Mouse (Mus musculus): ENCODE data around the gene 1700010B08Rik. TPM values are rescaled to one million over a fixed set of nuclear protein-coding genes. Genes with fewer than 3 reads are reported as not detected.

1700010B08Rik gene
- polyA plus RNA-seq, 1 experiment from 2014 or later = not detected

DNA sequence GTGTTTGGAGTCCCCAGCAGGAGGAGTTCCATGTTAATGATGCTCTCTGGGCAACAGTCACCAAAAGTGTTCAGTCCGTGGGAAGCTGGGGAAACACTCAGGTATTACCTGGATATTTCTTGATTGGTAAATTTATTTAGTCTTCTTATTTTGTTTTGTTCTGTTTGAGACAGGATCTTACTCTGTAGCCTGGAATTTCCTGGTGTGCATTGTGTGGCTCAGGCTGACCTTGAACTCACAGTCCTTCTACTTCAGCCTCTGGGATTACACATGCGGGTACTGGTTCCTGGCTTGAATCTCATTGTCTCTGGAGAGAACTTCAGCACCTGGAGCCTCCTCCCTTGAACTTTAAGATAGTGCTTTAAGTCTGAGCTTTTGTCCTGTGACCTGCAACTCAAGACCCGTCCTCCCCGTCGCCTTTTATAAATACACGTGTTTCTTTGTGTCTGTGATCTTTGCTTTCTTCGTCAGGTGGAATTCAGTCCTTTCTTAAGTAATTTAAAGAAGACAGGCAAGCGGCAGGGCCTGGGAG lies 38.5 kb downstream of the 1700010B08Rik start:
- ATAC-seq (no peak), DNase-seq (no peak)
- Histone ChIP-seq H3K27me3 (ENCODE audit: insufficient read depth, low read length) (no peaks in the 10 kb centered on the region), H3K9ac (replicated peaks) (no peak overlapping the region), H3K4me2 (ENCODE audit: low read depth, low read length) (no peak overlapping the region), H3K4me3 (ENCODE audit: low read depth, low read length) (no peak overlapping the region), H3K36me3 (replicated peaks; ENCODE audit: insufficient read depth, low read length) (peaks cover 3% of the 10 kb centered on the region; the same call in 1 of the 2 replicates), H3K9me3 (ENCODE audit: low read length) (no peaks in the 10 kb centered on the region), H3K4me1 (ENCODE audit: insufficient read depth) (no peaks in the 10 kb centered on the region; the same call in 1 of the 2 replicates), H3K27ac (ENCODE audit: low read depth) (no peak overlapping the region)
- TF ChIP-seq CTCF (IDR thresholded peaks at IDR 0.05; ENCODE audit: low read depth) = no peak
- TF ChIP-seq EP300 (IDR thresholded peaks at IDR 0.05; ENCODE audit: low read depth) = no peak
- WGBS (ENCODE audit: insufficient replicate concordance) = 74% methylated on average over 8 of the region's 8 CpGs

DNA sequence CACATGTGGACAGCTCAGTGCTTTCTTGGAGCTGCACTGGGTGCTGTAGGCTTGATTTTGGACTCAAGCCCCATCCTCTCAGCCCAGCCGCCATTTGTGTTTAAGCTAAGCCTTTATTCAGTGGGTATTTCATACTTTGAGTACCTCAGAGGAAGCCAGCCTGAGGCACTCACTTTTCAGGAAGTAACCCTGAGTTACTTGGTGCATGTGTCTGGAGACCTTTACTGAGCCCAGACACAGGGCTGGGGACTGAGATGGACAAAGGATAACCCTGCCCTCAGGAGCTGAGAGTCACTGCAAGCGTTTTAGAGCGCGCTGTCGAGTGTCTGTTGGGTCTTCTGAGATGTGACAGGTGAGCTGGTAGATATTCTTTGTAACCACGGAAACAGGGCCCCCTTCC lies 41.4 kb downstream of the 1700010B08Rik start:
- no peak overlapping the region for H3K4me3 ChIP-seq (ENCODE audit: low read depth, low read length)
- no peaks in the 10 kb centered on the region for H3K27me3 ChIP-seq (ENCODE audit: insufficient read depth, low read length)
- no peak overlapping the region for H3K9ac ChIP-seq (replicated peaks)
- no peak for TF ChIP-seq EP300 (IDR thresholded peaks at IDR 0.05; ENCODE audit: low read depth)
- TF ChIP-seq CTCF (IDR thresholded peaks at IDR 0.05; ENCODE audit: low read depth) = no peak
- H3K36me3 ChIP-seq (replicated peaks; ENCODE audit: insufficient read depth, low read length) = peaks cover 7% of the 10 kb centered on the region
- H3K4me1 ChIP-seq (ENCODE audit: insufficient read depth) = no peaks in the 10 kb centered on the region; the same call in 1 of the 2 replicates
- no peaks in the 10 kb centered on the region for H3K9me3 ChIP-seq (ENCODE audit: low read length)
- DNase-seq (no peak), ATAC-seq (no peak)
- H3K27ac ChIP-seq (ENCODE audit: low read depth) = no peak overlapping the region
- WGBS (ENCODE audit: insufficient replicate concordance) = 79% methylated on average over 6 of the region's 6 CpGs
- H3K4me2 ChIP-seq (ENCODE audit: low read depth, low read length) = no peak overlapping the region

DNA sequence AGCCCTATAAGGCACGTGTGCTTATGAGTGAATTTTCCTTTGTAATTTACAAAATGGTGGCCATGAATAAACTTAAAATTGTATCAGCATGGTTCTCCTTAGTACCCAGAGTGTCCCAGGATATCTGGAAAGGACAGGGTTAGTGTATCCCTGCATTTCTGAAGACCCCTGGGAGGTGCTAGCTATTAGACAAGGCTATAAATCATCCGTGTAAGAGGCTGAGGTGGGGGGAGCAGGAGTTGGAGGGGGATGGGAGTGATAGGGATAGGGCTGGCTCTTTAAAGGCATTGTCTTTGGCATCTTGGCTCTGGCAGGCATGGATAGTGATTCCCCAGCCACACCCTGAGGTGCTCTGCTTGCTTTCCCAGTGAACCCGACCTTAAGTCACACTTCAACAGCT lies 45.4 kb downstream of the 1700010B08Rik start:
- Histone ChIP-seq H3K27me3 (ENCODE audit: insufficient read depth, low read length) (no peaks in the 10 kb centered on the region), H3K4me1 (ENCODE audit: insufficient read depth) (peaks cover 4% of the 10 kb centered on the region; the same call in 1 of the 2 replicates), H3K4me3 (ENCODE audit: low read depth, low read length) (no peak overlapping the region), H3K9ac (replicated peaks) (no peak overlapping the region), H3K36me3 (replicated peaks; ENCODE audit: insufficient read depth, low read length) (peaks cover 10% of the 10 kb centered on the region), H3K9me3 (ENCODE audit: low read length) (no peaks in the 10 kb centered on the region), H3K27ac (ENCODE audit: low read depth) (no peak overlapping the region), H3K4me2 (ENCODE audit: low read depth, low read length) (no peak overlapping the region)
- 72% methylated on average over 3 of the region's 3 CpGs for WGBS (ENCODE audit: insufficient replicate concordance)
- TF ChIP-seq CTCF (IDR thresholded peaks at IDR 0.05; ENCODE audit: low read depth) (no peak), EP300 (IDR thresholded peaks at IDR 0.05; ENCODE audit: low read depth) (no peak)
- ATAC-seq (no peak), DNase-seq (no peak)

DNA sequence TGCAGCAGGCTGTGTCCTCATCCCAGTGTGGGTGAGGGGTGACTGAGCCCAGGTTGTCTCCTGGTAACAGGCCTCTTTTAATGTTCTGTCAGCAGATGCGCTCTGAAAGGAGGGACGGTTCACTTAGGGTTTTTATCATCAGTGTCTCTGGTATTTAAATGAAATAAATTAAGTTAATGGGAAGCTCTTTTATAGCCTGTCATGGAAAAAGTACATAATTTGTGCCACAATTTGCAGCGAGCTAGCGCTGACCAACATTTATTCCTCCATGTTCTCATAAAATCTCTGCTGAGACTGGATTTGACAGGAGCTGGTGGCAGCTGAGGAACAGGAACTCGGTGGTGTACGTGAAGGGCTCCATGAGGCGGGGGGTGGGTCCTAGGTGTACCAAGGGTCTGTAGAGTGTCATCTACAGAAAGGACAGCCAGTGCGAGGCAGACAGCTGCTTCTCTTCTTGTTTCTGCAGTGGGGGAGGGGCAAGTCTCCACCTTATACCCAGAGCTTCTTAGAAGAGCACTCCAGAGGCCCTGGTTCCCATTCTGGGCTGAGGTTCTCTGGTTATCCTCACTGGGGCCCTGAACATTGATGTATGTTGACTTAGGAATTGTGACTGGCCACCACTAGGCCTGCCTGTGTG lies 48.9 kb downstream of the 1700010B08Rik start:
- no peak for ATAC-seq
- Histone ChIP-seq H3K36me3 (replicated peaks; ENCODE audit: insufficient read depth, low read length) (peaks cover 7% of the 10 kb centered on the region), H3K9me3 (ENCODE audit: low read length) (no peaks in the 10 kb centered on the region), H3K27ac (ENCODE audit: low read depth) (no peak overlapping the region), H3K4me3 (ENCODE audit: low read depth, low read length) (no peak overlapping the region), H3K9ac (replicated peaks) (no peak overlapping the region), H3K4me2 (ENCODE audit: low read depth, low read length) (no peak overlapping the region), H3K27me3 (ENCODE audit: insufficient read depth, low read length) (no peaks in the 10 kb centered on the region), H3K4me1 (ENCODE audit: insufficient read depth) (0 out of 2 replicates have a peak, but pooled peaks cover 6% of the 10 kb centered on the region)
- TF ChIP-seq CTCF (IDR thresholded peaks at IDR 0.05; ENCODE audit: low read depth) (no peak), EP300 (IDR thresholded peaks at IDR 0.05; ENCODE audit: low read depth) (no peak)
- DNase-seq = no peak
- WGBS (ENCODE audit: insufficient replicate concordance) = 77% methylated on average over 8 of the region's 8 CpGs

DNA sequence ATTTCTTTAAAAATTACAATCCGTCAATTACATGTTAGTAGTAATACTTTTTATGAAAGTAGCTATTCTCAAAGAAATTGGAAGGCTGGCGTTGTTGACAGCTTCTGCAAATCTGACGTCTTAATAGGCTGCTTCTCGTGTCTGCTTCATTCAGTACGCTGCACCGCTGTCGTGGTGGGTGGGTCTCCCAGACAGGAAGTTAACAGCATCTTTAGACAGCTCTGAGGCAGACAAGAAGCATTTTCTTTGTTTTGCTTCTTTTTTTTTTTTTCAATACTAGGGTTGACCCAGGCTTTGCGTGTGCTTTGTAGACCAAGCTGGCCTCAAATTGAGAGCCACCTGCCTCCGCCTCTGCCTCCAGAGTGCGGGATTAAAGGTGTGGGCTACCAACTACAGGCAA lies 50.0 kb downstream of the 1700010B08Rik start:
- H3K4me2 ChIP-seq (ENCODE audit: low read depth, low read length) = no peak overlapping the region
- WGBS (ENCODE audit: insufficient replicate concordance) = 49% methylated on average over 10 of the region's 10 CpGs
- H3K9me3 ChIP-seq (ENCODE audit: low read length) = no peaks in the 10 kb centered on the region
- peaks cover 3% of the 10 kb centered on the region for H3K36me3 ChIP-seq (replicated peaks; ENCODE audit: insufficient read depth, low read length)
- H3K27ac ChIP-seq (ENCODE audit: low read depth) = no peak overlapping the region
- no peak overlapping the region for H3K9ac ChIP-seq (replicated peaks)
- ATAC-seq = no peak
- 0 out of 2 replicates have a peak, but pooled peaks cover 6% of the 10 kb centered on the region for H3K4me1 ChIP-seq (ENCODE audit: insufficient read depth)
- DNase-seq = no peak
- TF ChIP-seq CTCF (IDR thresholded peaks at IDR 0.05; ENCODE audit: low read depth) = no peak
- H3K4me3 ChIP-seq (ENCODE audit: low read depth, low read length) = no peak overlapping the region
- no peaks in the 10 kb centered on the region for H3K27me3 ChIP-seq (ENCODE audit: insufficient read depth, low read length)

DNA sequence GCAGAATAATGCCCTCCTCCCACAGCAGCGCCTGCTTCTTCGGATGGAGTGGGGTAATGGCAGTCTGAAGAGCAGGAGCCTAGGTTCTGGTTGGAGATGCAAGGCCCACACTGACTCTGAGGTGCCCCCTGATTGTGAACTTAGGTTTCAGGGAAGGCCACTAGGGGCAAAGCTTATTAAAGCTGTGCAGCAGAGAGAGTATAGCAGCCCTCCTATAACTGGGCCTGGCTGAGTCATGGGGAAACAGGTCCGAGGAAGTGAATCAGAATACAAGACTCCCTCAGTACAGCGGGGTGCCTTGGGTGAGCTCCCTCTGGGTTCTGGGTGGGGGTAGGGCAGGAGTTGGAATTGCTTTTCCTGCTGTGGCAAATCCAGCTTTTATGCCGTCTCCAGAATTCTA lies 51.4 kb downstream of the 1700010B08Rik start:
- Histone ChIP-seq H3K27ac (ENCODE audit: low read depth) (no peak overlapping the region), H3K27me3 (ENCODE audit: insufficient read depth, low read length) (no peaks in the 10 kb centered on the region), H3K4me2 (ENCODE audit: low read depth, low read length) (no peak overlapping the region), H3K36me3 (replicated peaks; ENCODE audit: insufficient read depth, low read length) (peaks cover 5% of the 10 kb centered on the region; the same call in 1 of the 2 replicates), H3K4me3 (ENCODE audit: low read depth, low read length) (no peak overlapping the region), H3K4me1 (ENCODE audit: insufficient read depth) (0 out of 2 replicates have a peak, but pooled peaks cover 6% of the 10 kb centered on the region), H3K9me3 (ENCODE audit: low read length) (no peaks in the 10 kb centered on the region), H3K9ac (replicated peaks) (no peak overlapping the region)
- WGBS (ENCODE audit: insufficient replicate concordance) = 82% methylated on average over 5 of the region's 5 CpGs
- DNase-seq (no peak), ATAC-seq (no peak)
- TF ChIP-seq CTCF (IDR thresholded peaks at IDR 0.05; ENCODE audit: low read depth) (no peak), EP300 (IDR thresholded peaks at IDR 0.05; ENCODE audit: low read depth) (no peak)

Small RNA genes lying within 50 kb of the gene (microRNA-seq; reads per million reads assigned to microRNA genes)
- not detected for gene Mir6340

Other genes starting within 250 kb of the 1700010B08Rik start
- gene 1700021F07Rik, start 196.8 kb upstream of the 1700010B08Rik start, polyA plus RNA-seq (2015; fragmentation: Nextera tagmentation; extraction: Ambion mirVana) = not detected in 2 replicates
- not detected in 2 replicates for gene Ankrd60, start 141.1 kb upstream of the 1700010B08Rik start, polyA plus RNA-seq (2015; fragmentation: Nextera tagmentation; extraction: Ambion mirVana)
- gene Rab22a, start 59.7 kb upstream of the 1700010B08Rik start, polyA plus RNA-seq (2015; fragmentation: Nextera tagmentation; extraction: Ambion mirVana) = 13.1 and 14.0 TPM in 2 replicates
- gene Vapb, start 18.1 kb downstream of the 1700010B08Rik start, polyA plus RNA-seq (2015; fragmentation: Nextera tagmentation; extraction: Ambion mirVana) = 4.7 and 7.6 TPM in 2 replicates